Mouse (Mus musculus): ENCODE data around the gene Lrrc4c. TPM values are rescaled to one million over a fixed set of nuclear protein-coding genes. Genes with fewer than 3 reads are reported as not detected.

The Lrrc4c gene
- polyA plus RNA-seq, 1 experiment from 2014 or later, result 0.09 TPM

DNA sequence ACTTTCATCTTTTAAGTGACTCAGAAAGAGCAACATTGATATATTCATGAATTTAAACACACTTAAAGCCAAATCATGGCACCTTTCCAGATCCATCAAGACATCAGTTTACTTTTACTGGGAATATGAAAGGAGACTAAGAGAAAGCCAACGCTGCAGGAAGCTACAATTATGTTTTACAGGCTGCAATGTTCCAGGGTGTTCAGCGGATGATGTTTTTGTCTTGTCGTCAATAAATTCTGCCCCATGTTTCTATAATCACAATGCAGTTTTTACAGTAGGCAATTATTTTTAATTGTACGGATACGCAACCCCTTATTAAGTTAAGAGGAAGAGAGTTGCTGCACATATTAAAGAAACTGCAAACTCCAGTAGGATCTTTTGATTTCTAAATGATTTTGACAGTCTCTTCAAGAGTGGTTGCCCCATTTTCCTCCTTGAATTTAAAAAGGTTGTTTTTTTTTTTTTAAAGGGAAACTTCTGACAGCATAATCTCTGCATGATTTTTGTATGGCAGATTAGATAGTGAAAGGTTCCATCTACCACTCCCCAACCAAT, 532.9 kb downstream of the Lrrc4c start:
- no peak for ATAC-seq (ENCODE audit: low read depth)
- Histone ChIP-seq H3K9ac (ENCODE audit: low read depth, low read length) (no peak overlapping the region), H3K27ac (ENCODE audit: low read length) (no peak overlapping the region), H3K4me1 (ENCODE audit: control insufficient read depth, low read depth, low read length) (no peaks in the 10 kb centered on the region), H3K4me3 (ENCODE audit: low read depth, low read length) (no peak overlapping the region), H3K36me3 (ENCODE audit: control insufficient read depth, insufficient read depth) (no peaks in the 10 kb centered on the region), H3K4me2 (ENCODE audit: low read depth, low read length) (no peak overlapping the region), H3K27me3 (ENCODE audit: control insufficient read depth, insufficient read depth, low read depth, low read length) (no peaks in the 10 kb centered on the region), H3K9me3 (replicated peaks; ENCODE audit: control insufficient read depth, low read length) (no peaks in the 10 kb centered on the region)
- 73% methylated on average over 5 of the region's 5 CpGs for WGBS (ENCODE audit: insufficient replicate concordance)

GRCm38 (mm10) chr2:96853797-96854196, 535.8 kb downstream of the Lrrc4c start:
- Histone ChIP-seq H3K4me1 (ENCODE audit: control insufficient read depth, low read depth, low read length) (no peaks in the 10 kb centered on the region), H3K27me3 (ENCODE audit: control insufficient read depth, insufficient read depth, low read depth, low read length) (no peaks in the 10 kb centered on the region), H3K9ac (ENCODE audit: low read depth, low read length) (no peak overlapping the region), H3K4me2 (ENCODE audit: low read depth, low read length) (no peak overlapping the region), H3K36me3 (ENCODE audit: control insufficient read depth, insufficient read depth) (no peaks in the 10 kb centered on the region), H3K9me3 (replicated peaks; ENCODE audit: control insufficient read depth, low read length) (no peaks in the 10 kb centered on the region), H3K4me3 (ENCODE audit: low read depth, low read length) (no peak overlapping the region), H3K27ac (ENCODE audit: low read length) (no peak overlapping the region)
- WGBS (ENCODE audit: insufficient replicate concordance), result 77% methylated on average over 1 of the region's 1 CpGs
- ATAC-seq (ENCODE audit: low read depth), result no peak

GRCm38 (mm10) chr2:96876062-96876461, 558.1 kb downstream of the Lrrc4c start:
- H3K27me3 ChIP-seq (ENCODE audit: control insufficient read depth, insufficient read depth, low read depth, low read length), result no peaks in the 10 kb centered on the region
- no peak for ATAC-seq (ENCODE audit: low read depth)
- no peak overlapping the region for H3K4me3 ChIP-seq (ENCODE audit: low read depth, low read length)
- no peaks in the 10 kb centered on the region for H3K4me1 ChIP-seq (ENCODE audit: control insufficient read depth, low read depth, low read length)
- no peak overlapping the region for H3K9ac ChIP-seq (ENCODE audit: low read depth, low read length)
- no peaks in the 10 kb centered on the region for H3K9me3 ChIP-seq (replicated peaks; ENCODE audit: control insufficient read depth, low read length)
- no peak overlapping the region for H3K4me2 ChIP-seq (ENCODE audit: low read depth, low read length)
- 73% methylated on average over 1 of the region's 1 CpGs for WGBS (ENCODE audit: insufficient replicate concordance)
- H3K36me3 ChIP-seq (ENCODE audit: control insufficient read depth, insufficient read depth), result no peaks in the 10 kb centered on the region
- no peak overlapping the region for H3K27ac ChIP-seq (ENCODE audit: low read length)

DNA sequence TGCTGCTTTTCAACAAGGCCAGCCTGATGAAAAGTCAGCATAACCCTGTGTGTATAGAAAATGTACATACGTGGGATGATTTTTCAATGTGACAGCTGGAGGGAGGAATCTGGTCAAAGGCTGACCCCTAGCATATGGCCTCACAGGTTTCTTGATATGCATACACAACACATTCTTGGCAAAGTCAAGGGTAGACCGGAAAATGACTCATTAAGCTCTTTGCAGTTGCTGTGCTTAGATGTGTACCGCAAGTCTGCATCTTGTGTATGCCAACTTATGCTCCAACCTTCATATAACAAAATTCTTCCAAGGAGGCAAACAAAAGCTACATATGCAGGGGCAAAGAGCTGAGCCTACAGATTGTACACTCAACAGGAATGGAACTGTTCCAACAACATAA, 631.6 kb downstream of the Lrrc4c start:
- H3K9me3 ChIP-seq (replicated peaks; ENCODE audit: control insufficient read depth, low read length), result no peaks in the 10 kb centered on the region
- H3K4me1 ChIP-seq (ENCODE audit: control insufficient read depth, low read depth, low read length), result no peaks in the 10 kb centered on the region
- WGBS (ENCODE audit: insufficient replicate concordance), result 64% methylated on average over 3 of the region's 3 CpGs
- no peak overlapping the region for H3K4me2 ChIP-seq (ENCODE audit: low read depth, low read length)
- no peaks in the 10 kb centered on the region for H3K27me3 ChIP-seq (ENCODE audit: control insufficient read depth, insufficient read depth, low read depth, low read length)
- no peaks in the 10 kb centered on the region for H3K36me3 ChIP-seq (ENCODE audit: control insufficient read depth, insufficient read depth)
- H3K9ac ChIP-seq (ENCODE audit: low read depth, low read length), result no peak overlapping the region
- no peak for ATAC-seq (ENCODE audit: low read depth)
- H3K4me3 ChIP-seq (ENCODE audit: low read depth, low read length), result no peak overlapping the region
- H3K27ac ChIP-seq (ENCODE audit: low read length), result no peak overlapping the region

- Histone ChIP-seq H3K27ac (ENCODE audit: low read length) (no peak overlapping the region), H3K36me3 (ENCODE audit: control insufficient read depth, insufficient read depth) (no peaks in the 10 kb centered on the region), H3K27me3 (ENCODE audit: control insufficient read depth, insufficient read depth, low read depth, low read length) (no peaks in the 10 kb centered on the region), H3K9me3 (replicated peaks; ENCODE audit: control insufficient read depth, low read length) (no peaks in the 10 kb centered on the region), H3K4me3 (ENCODE audit: low read depth, low read length) (no peak overlapping the region), H3K4me2 (ENCODE audit: low read depth, low read length) (no peak overlapping the region), H3K4me1 (ENCODE audit: control insufficient read depth, low read depth, low read length) (no peaks in the 10 kb centered on the region), H3K9ac (ENCODE audit: low read depth, low read length) (no peak overlapping the region)
- no peak for ATAC-seq (ENCODE audit: low read depth)
Observed at GRCm38 (mm10) chr2:96999521-96999920, 681.6 kb downstream of the Lrrc4c start.

- no peak for ATAC-seq (ENCODE audit: low read depth)
- Histone ChIP-seq H3K9me3 (replicated peaks; ENCODE audit: control insufficient read depth, low read length) (no peaks in the 10 kb centered on the region), H3K4me2 (ENCODE audit: low read depth, low read length) (no peak overlapping the region), H3K27ac (ENCODE audit: low read length) (no peak overlapping the region), H3K4me3 (ENCODE audit: low read depth, low read length) (no peak overlapping the region), H3K4me1 (ENCODE audit: control insufficient read depth, low read depth, low read length) (no peaks in the 10 kb centered on the region), H3K27me3 (ENCODE audit: control insufficient read depth, insufficient read depth, low read depth, low read length) (no peaks in the 10 kb centered on the region), H3K9ac (ENCODE audit: low read depth, low read length) (no peak overlapping the region), H3K36me3 (ENCODE audit: control insufficient read depth, insufficient read depth) (no peaks in the 10 kb centered on the region)
- 48% methylated on average over 3 of the region's 3 CpGs for WGBS (ENCODE audit: insufficient replicate concordance)
Observed at GRCm38 (mm10) chr2:97018319-97018718, 700.4 kb downstream of the Lrrc4c start.

DNA sequence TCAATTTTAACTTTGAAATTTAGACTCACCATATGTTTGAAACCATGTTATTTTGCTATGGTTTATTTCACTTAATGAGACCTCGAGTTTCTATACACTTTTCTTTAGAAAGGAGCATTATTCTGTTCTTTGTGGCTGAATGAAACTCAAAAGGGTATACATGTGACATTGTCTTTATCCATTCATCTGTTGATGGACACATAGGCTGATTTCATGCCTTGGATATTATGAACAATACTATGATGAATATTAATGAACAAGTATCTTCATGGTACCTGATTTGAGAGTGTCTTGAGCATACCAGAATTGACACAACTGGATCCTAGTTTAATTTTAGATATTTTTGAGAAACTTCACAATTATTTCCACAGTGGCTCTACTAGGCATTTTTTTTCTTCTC, 709.0 kb downstream of the Lrrc4c start:
- Histone ChIP-seq H3K27ac (ENCODE audit: low read length) (no peak overlapping the region), H3K4me3 (ENCODE audit: low read depth, low read length) (no peak overlapping the region), H3K4me1 (ENCODE audit: control insufficient read depth, low read depth, low read length) (no peaks in the 10 kb centered on the region), H3K27me3 (ENCODE audit: control insufficient read depth, insufficient read depth, low read depth, low read length) (no peaks in the 10 kb centered on the region), H3K36me3 (ENCODE audit: control insufficient read depth, insufficient read depth) (no peaks in the 10 kb centered on the region), H3K9ac (ENCODE audit: low read depth, low read length) (no peak overlapping the region), H3K9me3 (replicated peaks; ENCODE audit: control insufficient read depth, low read length) (no peaks in the 10 kb centered on the region), H3K4me2 (ENCODE audit: low read depth, low read length) (no peak overlapping the region)
- no peak for ATAC-seq (ENCODE audit: low read depth)
- 46% methylated on average over 1 of the region's 1 CpGs for WGBS (ENCODE audit: insufficient replicate concordance)

- WGBS (ENCODE audit: insufficient replicate concordance), result 60% methylated on average over 1 of the region's 1 CpGs
- no peak overlapping the region for H3K9ac ChIP-seq (ENCODE audit: low read depth, low read length)
- H3K9me3 ChIP-seq (replicated peaks; ENCODE audit: control insufficient read depth, low read length), result no peaks in the 10 kb centered on the region
Observed at GRCm38 (mm10) chr2:97027585-97027984, 709.6 kb downstream of the Lrrc4c start.

DNA sequence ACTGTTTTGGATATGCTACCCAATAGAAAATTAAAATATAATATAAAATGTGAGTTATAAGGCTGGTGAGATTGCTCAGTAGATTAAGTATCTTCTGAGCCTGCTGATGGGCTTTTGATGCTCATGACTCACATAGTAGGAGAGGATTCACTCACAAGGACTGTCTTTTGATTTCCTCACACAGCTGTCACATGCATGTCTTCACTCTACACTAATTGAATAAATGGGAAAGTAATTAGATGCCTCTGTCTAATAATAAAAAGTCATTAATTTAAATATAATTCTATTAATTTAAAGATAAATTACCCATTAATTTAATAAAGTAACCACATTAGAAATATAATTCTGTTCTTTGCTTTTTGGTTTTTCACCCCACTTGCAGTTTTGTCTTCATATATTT, 718.4 kb downstream of the Lrrc4c start:
- ATAC-seq (ENCODE audit: low read depth), result no peak
- H3K4me2 ChIP-seq (ENCODE audit: low read depth, low read length), result no peak overlapping the region
- no peak overlapping the region for H3K9ac ChIP-seq (ENCODE audit: low read depth, low read length)
- H3K4me3 ChIP-seq (ENCODE audit: low read depth, low read length), result no peak overlapping the region
- no peaks in the 10 kb centered on the region for H3K36me3 ChIP-seq (ENCODE audit: control insufficient read depth, insufficient read depth)
- no peaks in the 10 kb centered on the region for H3K9me3 ChIP-seq (replicated peaks; ENCODE audit: control insufficient read depth, low read length)
- H3K27me3 ChIP-seq (ENCODE audit: control insufficient read depth, insufficient read depth, low read depth, low read length), result no peaks in the 10 kb centered on the region
- H3K4me1 ChIP-seq (ENCODE audit: control insufficient read depth, low read depth, low read length), result no peaks in the 10 kb centered on the region
- no peak overlapping the region for H3K27ac ChIP-seq (ENCODE audit: low read length)

More at GRCm38 (mm10) chr2:97027585-97027984, 709.6 kb downstream of the Lrrc4c start:
- no peak overlapping the region for H3K4me2 ChIP-seq (ENCODE audit: low read depth, low read length)
- no peaks in the 10 kb centered on the region for H3K27me3 ChIP-seq (ENCODE audit: control insufficient read depth, insufficient read depth, low read depth, low read length)
- no peaks in the 10 kb centered on the region for H3K36me3 ChIP-seq (ENCODE audit: control insufficient read depth, insufficient read depth)
- H3K27ac ChIP-seq (ENCODE audit: low read length), result no peak overlapping the region
- H3K4me1 ChIP-seq (ENCODE audit: control insufficient read depth, low read depth, low read length), result no peaks in the 10 kb centered on the region
- no peak overlapping the region for H3K4me3 ChIP-seq (ENCODE audit: low read depth, low read length)
- no peak for ATAC-seq (ENCODE audit: low read depth)

Measured in liver, embryonic 16.5 days (tissue).